Mouse (Mus musculus): Measurements from ENCODE around the gene Gm4201. TPM values are rescaled to one million over a fixed set of nuclear protein-coding genes. Genes with fewer than 3 reads are reported as not detected.
"Not testable (repeated sequence)": the region's sequence is repeated elsewhere in the genome, so short reads cannot be mapped to it uniquely, and the experiment has no call there.

Gene Gm4201
- not detected in 2 replicates for polyA plus RNA-seq (2016; fragmentation: Nextera tagmentation; extraction: Ambion mirVana)

GRCm38 (mm10) chr7:22565243-22565642, at the start of gene Gm4201:
TSS of gene Gm4201 (minus strand) at chr7:22565343.
- not testable (repeated sequence) for H3K4me1 ChIP-seq; ATAC-seq (ENCODE audit: low FRiP score); H3K9ac ChIP-seq; H3K9me3 ChIP-seq; H3K36me3 ChIP-seq (replicated peaks); H3K4me2 ChIP-seq; H3K27me3 ChIP-seq; H3K27ac ChIP-seq; H3K4me3 ChIP-seq (replicated peaks)
- WGBS: no CpG with 5 or more reads among the region's 3 CpGs

GRCm38 (mm10) chr7:22588027-22588426, 22.9 kb upstream of the Gm4201 start, which contains the start of gene Gm4565:
TSS of gene Gm4565 (minus strand) at chr7:22588127.
- not testable (repeated sequence) for ATAC-seq (ENCODE audit: low FRiP score); H3K4me1 ChIP-seq
- WGBS: 88% methylated on average over 2 of the region's 4 CpGs

GRCm38 (mm10) chr7:22534787-22535186, 30.4 kb downstream of the Gm4201 start, which contains the start of gene Gm8677:
TSS of gene Gm8677 (minus strand) at chr7:22534887.
- not testable (repeated sequence) for H3K27ac ChIP-seq; H3K4me2 ChIP-seq; H3K27me3 ChIP-seq; ATAC-seq (ENCODE audit: low FRiP score); H3K4me3 ChIP-seq (replicated peaks); H3K9ac ChIP-seq; H3K36me3 ChIP-seq (replicated peaks); H3K9me3 ChIP-seq; H3K4me1 ChIP-seq
- no CpG with 5 or more reads among the region's 1 CpGs for WGBS

More at GRCm38 (mm10) chr7:22588027-22588426, 22.9 kb upstream of the Gm4201 start, which contains the start of gene Gm4565:
- H3K4me3 ChIP-seq (replicated peaks); H3K36me3 ChIP-seq (replicated peaks); H3K27me3 ChIP-seq; H3K9me3 ChIP-seq; H3K4me2 ChIP-seq; H3K27ac ChIP-seq; H3K9ac ChIP-seq: not testable (repeated sequence)

- WGBS: no CpG with 5 or more reads among the region's 3 CpGs
- H3K9me3 ChIP-seq; H3K27me3 ChIP-seq; H3K9ac ChIP-seq; H3K36me3 ChIP-seq (replicated peaks); H3K4me3 ChIP-seq (replicated peaks); ATAC-seq (ENCODE audit: low FRiP score); H3K4me1 ChIP-seq; H3K4me2 ChIP-seq; H3K27ac ChIP-seq: not testable (repeated sequence)
Measured at GRCm38 (mm10) chr7:22522667-22523066, 42.5 kb downstream of the Gm4201 start, which contains the start of gene Vmn1r152. TSS of gene Vmn1r152 (plus strand) at chr7:22522967.

Other genes with a start within 250 kb of the Gm4201 start
- gene Gm4187, start 235.6 kb downstream of the Gm4201 start, polyA plus RNA-seq (2016; fragmentation: Nextera tagmentation; extraction: Ambion mirVana): not detected in 2 replicates
- not detected in 2 replicates for gene Gm8660, start 194.3 kb downstream of the Gm4201 start, polyA plus RNA-seq (2016; fragmentation: Nextera tagmentation; extraction: Ambion mirVana)
- gene Vmn1r148, start 151.8 kb downstream of the Gm4201 start, polyA plus RNA-seq (2016; fragmentation: Nextera tagmentation; extraction: Ambion mirVana): not detected in 2 replicates
- gene Vmn1r149, start 127.1 kb downstream of the Gm4201 start, polyA plus RNA-seq (2016; fragmentation: Nextera tagmentation; extraction: Ambion mirVana): not detected in 2 replicates
- not detected in 2 replicates for gene Gm10665, start 101.3 kb downstream of the Gm4201 start, polyA plus RNA-seq (2016; fragmentation: Nextera tagmentation; extraction: Ambion mirVana)
- gene Vmn1r151, start 65.7 kb downstream of the Gm4201 start, polyA plus RNA-seq (2016; fragmentation: Nextera tagmentation; extraction: Ambion mirVana): not detected in 2 replicates
- gene Vmn1r152, start 42.4 kb downstream of the Gm4201 start, polyA plus RNA-seq (2016; fragmentation: Nextera tagmentation; extraction: Ambion mirVana): not detected in 2 replicates
- not detected in 2 replicates for gene Gm8677, start 30.5 kb downstream of the Gm4201 start, polyA plus RNA-seq (2016; fragmentation: Nextera tagmentation; extraction: Ambion mirVana)
- gene Gm4565, start 22.8 kb upstream of the Gm4201 start, polyA plus RNA-seq (2016; fragmentation: Nextera tagmentation; extraction: Ambion mirVana): not detected in 2 replicates
- not detected in 2 replicates for gene Vmn1r155, start 92.7 kb upstream of the Gm4201 start, polyA plus RNA-seq (2016; fragmentation: Nextera tagmentation; extraction: Ambion mirVana)
- gene Gm8693, start 127.0 kb upstream of the Gm4201 start, polyA plus RNA-seq (2016; fragmentation: Nextera tagmentation; extraction: Ambion mirVana): not detected in 2 replicates
- gene Gm4567, start 154.4 kb upstream of the Gm4201 start, polyA plus RNA-seq (2016; fragmentation: Nextera tagmentation; extraction: Ambion mirVana): not detected in 2 replicates
- gene Vmn1r157, start 196.4 kb upstream of the Gm4201 start, polyA plus RNA-seq (2016; fragmentation: Nextera tagmentation; extraction: Ambion mirVana): not detected in 2 replicates
- gene Vmn1r158, start 225.4 kb upstream of the Gm4201 start, polyA plus RNA-seq (2016; fragmentation: Nextera tagmentation; extraction: Ambion mirVana): not detected in 2 replicates

All from forebrain, embryonic 12.5 days (tissue).